Mouse (Mus musculus) neutrophil, adult 5-6 weeks (primary cell): ENCODE results near the gene Chn2. TPM values are rescaled to one million over a fixed set of nuclear protein-coding genes. Genes with fewer than 3 reads are reported as not detected.

Experiments used
- ATAC-seq: fragments of 151-379, 151-347 bp; 2 replicates; pipeline ENCODE4 v1.8.0; 2017; ENCODE audit warnings: mild to moderate bottlenecking, moderate TSS enrichment; ENCODE audit not compliant: insufficient number of reproducible peaks, poor library complexity, low FRiP score, severe bottlenecking; ENCODE audit errors: extremely low read depth
- total RNA-seq: library from RNA; stranded (forward); fragments of 200-1000 nt; gene quantifications from 2 replicates; pipeline ENCODE4 v1.2.3, GENCODE M21; 2017

Chn2 gene
- total RNA-seq, 1 experiment from 2014 or later, result 6.4 TPM

DNA sequence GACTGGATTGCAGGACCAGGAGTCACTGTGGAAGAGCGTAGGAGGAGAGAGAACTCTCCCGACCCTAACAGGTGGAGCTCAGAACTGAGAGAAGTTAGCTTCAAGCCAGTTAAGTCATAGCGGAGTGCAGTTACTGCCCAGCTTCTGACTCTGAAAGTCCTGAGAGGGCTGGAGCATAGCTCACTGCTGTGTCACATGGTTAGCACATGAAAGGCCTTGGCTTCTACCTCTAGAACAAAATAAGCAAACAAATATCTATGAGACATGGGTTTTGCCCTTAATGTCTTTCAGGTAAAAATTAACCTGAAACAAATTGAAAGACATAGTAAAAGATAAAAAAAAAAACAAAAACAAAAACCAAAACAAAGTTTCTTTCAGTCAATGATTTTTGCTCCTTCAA lies 91.5 kb downstream of the Chn2 start:
- no peak for ATAC-seq

GRCm38 (mm10) chr6:54132576-54132975 lies 93.2 kb downstream of the Chn2 start:
- no peak for ATAC-seq

DNA sequence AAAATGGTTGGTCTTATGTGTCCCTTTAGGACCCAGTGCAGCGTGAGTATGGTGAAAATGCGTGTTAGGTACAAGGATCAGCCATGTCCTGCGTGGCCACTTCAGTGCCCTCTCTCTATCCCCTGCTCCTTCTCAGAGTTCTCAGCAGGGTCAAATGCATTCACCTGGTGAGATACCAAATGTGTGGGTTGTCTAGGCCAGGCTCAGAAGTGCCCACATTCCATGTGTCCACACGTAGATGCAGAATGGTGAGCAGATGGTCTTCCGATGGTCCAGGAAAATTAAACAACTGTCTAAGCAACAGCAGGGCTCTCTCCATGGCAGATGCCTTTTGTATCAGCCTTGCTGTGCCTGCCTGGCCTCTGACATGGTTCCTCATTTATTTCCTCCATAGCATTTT lies 93.9 kb downstream of the Chn2 start:
- ATAC-seq, result no peak

DNA sequence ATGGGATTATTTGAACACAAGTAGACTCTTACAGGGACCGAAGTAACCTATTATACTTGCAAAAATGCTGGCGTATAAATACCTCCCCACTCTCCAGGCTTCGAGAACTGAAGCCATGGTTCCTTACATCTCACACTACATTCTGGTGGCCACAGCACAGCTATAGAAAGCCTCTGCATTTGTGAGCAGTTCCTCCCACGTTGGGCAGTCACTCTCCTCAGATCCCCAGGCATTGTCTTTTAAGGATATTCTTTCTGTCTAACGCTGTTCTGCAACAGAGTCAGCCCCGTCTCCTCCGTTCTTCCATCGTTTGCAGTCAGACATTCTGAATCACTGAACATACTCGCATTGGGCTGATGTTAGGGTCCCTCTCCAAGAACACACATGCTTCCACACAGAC lies 98.8 kb downstream of the Chn2 start:
- ATAC-seq, result no peak

DNA sequence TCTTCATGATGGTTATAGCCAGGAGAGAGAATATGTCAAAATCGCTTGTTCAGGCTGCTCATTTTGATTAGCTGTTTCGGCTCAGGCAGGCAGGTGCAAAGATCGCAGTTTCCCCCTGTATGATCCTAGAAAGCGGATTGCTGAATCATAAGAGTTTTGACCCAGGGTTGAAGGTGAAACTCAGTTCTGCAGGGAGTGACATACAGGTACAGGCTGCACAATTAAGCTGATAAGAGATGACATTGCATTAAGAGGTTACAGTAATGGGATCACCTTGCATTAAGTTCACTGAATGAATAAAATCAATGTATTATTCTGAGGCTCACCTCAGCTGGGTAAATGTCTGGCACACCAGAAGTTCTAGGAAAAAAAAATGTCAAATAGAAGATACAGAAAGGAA lies 101.1 kb downstream of the Chn2 start:
- ATAC-seq, result no peak

DNA sequence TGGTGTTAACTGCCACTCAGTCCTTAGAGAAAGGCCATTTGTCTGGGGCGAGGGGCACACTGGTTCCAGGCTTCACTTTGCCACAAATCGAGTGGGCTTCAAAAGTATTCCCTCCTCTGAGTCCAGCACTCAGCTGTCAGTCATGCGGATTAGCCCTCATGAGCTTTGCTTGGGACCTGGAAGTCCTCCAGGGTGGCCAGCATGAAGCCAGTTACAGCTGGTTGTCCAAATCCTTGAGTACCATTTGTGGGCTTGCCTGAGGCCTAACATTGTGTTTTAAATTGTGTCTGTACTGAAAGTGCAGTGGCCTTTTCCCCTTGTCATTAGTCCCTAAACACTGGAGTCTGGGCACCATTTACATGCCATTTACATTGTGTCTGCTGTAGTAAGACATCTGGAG lies 101.8 kb downstream of the Chn2 start:
- ATAC-seq, result no peak

DNA sequence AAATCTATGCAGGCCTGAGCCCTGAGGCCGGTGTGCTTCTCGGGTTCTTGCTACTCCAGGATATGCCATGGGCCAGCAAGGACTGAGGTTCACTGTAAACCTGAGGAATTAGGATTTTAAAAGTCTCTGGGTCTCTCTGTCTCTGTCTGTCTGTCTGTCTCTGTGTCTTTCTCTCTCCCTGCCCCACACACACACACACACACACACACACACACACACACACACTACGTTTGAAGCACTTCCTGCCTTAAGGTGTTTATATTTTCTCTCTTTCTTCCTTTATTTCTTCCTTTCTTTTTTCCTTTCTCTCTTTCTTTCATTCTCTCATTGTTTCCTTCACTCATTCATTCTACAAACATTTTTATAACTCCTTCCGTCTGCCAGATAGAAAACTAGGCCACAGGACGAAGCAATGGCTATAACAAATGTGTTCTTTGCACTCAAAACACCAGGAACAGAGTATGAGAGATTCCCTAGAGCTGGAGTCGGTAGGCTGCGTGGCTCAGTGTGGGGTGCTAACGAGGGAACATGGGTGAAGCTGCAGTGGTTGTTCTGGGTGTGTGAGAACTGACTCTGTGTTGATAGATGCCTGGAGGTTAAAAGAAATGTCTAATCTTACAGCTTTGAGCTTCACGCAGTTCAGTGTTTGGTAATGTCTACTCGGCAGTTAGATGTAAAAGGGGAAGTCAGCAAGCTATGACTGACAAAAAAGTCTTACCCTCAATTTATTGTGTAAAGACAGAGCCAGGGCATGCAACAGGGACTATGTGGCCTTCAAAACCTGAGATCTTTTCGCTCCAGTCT lies 103.7 kb downstream of the Chn2 start:
- peak; percentile 84 for ATAC-seq

DNA sequence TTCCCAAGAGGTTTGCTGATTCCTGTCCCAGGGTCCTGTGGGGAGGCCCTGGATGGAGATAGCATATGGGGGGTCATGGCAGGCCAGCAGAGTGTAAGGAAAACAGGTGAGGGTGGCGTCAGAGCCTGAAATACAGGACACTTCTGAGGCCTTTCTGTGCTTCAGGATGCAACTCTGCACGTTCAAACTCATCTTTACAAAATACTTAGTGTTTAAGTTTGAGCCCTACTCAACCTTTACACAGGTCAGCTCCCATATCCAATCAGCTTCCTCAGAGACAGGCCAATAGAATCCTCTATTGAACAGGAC lies 104.3 kb downstream of the Chn2 start:
- no peak for ATAC-seq

DNA sequence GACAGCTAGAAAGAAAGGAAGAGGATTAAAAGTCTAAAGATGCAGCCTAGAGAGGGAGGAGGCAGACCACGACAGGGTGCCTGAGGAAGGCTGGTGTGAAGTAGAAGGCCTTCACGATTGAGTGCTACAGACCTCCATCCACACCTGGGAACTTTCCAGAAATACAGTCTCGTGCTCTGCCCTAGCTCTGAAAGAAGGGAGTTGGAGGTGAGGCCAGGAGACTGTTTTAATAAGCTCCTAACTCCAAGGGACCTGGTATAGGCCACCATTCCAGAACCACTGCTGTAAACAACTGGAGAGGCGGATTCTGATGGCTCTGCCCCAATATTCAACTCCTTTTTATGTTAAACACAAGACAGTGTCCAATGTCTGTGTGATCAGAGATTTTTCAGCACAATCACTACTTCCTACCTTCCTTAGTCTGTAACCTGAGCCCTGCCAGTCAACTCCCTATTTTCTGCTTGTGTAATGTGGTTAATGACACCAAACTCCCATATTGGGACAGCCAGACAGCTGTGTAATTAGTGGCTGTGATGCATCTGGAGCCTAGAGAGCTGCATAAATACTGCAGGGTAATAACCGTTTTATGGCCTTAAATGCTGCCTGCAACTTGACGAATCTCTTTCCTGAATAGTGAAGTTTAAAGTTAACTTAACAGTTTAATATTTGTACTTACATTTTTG lies 109.6 kb downstream of the Chn2 start:
- no peak for ATAC-seq

DNA sequence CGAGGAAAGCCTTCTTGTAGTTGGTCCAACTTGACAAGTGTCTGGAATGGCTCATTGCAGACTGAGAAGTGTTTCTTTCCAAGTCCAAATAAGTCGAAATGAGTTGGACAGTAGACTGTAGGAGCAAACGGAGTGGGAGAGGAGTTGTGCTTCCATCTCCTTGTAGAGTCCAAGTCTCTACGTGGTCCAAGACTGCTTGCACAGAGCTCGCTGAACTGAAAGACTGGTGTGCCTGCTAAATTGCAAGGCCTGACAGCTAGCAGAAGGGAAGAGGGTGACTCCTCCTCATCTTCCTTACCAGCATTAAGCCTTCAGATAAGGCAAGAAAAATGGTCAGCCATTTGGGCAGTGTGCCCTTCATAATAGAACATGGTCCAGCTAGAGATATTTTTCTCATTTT lies 111.5 kb downstream of the Chn2 start:
- no peak for ATAC-seq

DNA sequence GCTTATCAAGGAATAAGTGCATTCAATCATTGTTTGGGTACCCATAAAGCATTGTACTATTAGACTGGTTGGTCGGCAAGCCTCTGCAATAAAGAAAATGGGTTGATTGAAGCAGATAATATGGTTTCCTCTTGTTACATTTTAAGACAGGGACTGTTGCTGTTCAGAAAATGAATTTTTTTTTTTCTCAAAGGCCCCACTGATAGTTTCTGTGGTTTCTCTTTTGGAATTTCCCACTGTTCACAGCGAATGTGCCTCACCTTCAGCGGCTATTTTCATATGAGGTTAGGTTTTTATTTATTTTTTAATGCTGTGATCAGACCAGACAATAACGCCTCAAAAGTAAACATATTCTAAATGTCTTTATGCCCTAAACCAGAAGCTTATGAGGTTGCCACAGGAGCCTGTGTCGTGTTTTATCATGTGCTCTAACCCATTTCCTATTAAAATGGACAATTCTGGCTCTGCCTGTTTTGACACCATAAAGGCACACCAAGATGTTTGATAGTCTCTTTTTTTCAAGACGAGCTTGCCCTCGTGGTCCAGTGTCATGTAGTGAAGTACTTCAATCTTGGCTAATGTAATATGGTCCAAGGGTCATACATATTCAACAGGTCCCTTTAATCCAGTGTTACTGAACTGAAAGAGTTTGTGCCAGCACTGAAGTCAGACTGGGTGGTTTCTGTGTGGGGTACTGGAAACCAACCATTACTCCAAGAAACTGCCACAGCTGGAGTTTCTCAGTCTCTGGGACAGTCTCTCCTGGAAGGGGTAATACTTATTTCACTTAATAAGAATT lies 112.3 kb downstream of the Chn2 start:
- ATAC-seq, result no peak

DNA sequence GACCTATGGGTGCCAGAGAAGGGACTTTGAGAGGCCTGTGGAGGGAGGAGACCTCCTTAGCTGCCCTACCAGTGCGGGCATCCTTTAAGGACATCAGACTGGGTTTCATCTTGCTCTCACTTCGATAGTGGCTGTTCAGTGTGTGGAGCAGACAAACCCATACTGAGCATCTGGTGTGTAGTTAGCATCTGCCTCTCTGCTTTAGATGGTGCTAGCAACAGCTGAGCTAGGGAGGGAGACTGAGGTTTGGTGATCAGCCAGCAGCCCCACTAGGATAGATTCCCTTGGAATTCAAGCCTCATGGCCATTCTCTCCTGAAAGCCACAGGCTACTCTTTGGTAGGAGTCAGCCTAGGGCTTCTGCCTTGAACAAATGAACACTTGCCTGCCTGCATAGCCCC lies 117.7 kb downstream of the Chn2 start:
- ATAC-seq, result no peak

DNA sequence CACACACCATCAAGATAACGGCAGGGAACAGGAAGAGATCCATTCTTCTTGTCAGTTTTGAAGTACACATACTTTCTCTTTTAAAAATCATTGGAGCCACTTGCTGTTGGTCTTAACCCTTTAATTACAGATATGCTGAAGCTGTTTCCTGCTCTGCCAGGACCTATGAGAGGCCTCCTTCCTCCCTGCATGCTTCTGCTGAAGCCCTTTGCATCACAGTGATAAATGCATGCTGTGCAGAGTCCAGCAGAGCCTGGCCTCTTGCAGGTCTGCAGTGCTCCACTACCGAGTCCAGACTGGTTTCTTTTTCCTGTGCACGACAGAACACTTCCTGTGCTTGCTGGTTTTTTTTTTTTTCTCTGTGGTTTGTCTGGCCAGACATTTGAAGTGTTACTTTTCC lies 119.0 kb downstream of the Chn2 start:
- no peak for ATAC-seq

- ATAC-seq, result peak; percentile 26; the same call in 1 of the 2 replicates
These were observed 121.3 kb downstream of the Chn2 start for GRCm38 (mm10) chr6:54160677-54161076.

- ATAC-seq, result no peak
These were observed 121.9 kb downstream of the Chn2 start for GRCm38 (mm10) chr6:54161246-54161645.

GRCm38 (mm10) chr6:54162321-54162720 lies 123.0 kb downstream of the Chn2 start:
- ATAC-seq, result no peak

DNA sequence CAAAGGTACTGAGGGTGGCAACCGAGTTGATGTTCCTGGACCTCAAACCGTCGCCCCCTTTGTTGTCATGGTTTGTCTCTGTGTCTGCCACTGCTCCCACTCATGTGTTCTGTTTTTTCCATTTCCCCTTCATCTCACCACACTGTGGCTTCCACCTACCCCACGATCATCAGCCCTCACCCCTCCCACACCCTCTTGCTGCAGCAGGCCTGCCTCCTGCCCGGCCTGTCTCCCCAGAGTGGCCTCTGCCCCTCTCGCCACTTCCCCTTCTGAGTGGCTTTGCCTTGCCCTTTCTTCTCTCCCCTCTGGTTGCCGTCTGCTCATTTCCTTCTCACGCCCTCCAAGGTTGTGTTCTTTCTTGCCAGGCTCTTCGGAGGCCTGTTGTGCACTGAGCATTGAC lies 123.4 kb downstream of the Chn2 start:
- peak; percentile 86 for ATAC-seq

DNA sequence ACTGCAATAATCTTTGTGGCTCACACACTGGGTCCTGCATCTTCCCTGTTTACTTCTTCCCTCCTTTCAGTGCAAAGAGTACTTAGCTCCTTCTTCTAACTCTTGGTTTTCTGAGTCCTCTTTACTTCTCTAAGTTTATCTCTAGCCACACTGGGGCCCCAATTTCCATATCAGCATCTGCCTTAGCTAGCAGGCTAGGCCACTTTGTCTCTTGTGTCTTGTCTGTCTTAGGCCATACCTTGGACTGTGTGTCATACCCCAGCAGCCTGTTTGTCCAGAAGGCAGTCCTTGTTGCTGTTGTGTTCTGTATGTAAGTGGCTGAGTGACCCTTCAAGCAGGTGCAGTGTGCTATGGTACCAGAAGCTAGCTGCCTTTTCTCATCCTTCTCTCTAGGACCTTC lies 124.3 kb downstream of the Chn2 start:
- no peak for ATAC-seq

DNA sequence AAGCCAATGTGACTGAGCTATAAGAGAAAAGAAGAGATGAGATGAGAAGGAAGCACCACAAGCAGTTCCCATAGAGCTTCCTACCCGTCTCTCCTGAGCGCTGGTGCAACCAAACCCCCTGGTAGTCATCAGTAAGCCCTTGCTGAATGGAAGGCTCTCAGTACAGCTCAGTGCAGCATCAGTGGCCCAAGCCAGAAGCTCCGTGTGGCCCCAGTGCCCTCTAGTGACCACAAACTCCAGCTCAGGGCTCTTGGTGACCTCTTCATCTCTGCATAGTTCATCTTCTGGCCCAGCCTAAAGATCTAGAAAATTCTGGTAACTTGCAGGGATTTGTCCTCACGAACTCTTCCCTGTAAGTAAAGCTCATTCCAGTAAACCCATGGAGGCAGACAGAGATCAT lies 125.4 kb downstream of the Chn2 start:
- ATAC-seq, result peak; percentile 59

- ATAC-seq, result no peak
These were observed 125.9 kb downstream of the Chn2 start for GRCm38 (mm10) chr6:54165246-54165645.
